Mouse (Mus musculus) mature B cell (primary cell): Measurements from ENCODE around the gene Tnn.

Source experiments
- in situ Hi-C: fragments of 300-500 bp; cut with MboI; formaldehyde crosslinking; loops from 2 replicates; pipeline ENCODE4 v1.14.3; 2019

Gene Tnn

DNA sequence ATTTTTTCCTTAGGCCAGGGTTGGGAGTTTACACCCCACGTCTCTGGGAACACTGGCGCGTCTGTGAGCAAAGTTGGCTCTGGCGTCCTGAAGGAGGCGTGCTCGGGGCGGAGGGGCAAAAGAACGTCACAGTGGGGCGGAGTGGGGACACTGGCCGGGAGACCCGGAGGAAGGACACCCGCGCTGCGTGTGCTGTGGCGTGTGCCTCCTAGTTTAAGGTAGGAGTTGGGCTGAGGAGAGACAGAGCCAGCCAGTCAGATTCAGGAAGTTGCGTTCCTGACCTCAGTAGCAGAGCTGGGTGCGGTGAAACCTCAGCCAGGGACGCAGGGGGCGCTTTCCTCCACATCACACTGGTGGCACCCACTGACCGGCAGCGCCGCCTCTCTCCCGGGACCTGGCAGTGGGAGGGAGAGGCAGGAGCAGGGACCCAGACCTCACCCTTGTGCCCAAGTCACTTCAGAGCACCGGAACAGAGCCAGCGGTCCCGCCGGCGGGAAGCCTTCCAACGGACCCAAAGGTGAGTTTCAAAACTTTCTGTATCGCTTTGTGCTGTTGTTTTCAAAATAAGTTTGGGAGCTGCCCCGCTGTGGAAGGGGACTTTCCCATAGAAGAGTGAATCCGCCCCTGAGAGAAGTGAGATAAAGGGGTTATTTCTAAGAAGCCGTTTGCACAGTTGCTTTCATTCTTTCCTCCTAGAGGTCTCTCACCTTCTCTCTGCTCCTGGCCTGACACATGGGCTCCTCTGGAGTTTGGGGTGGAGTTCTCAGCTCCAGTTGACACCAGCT, 109.0 kb downstream of the Tnn start, which contains the start of gene 4930523C07Rik:
4930523C07Rik (plus strand) TSS at position 146 of the 785 bp plus-strand sequence.
- in situ Hi-C loops = loop anchor here (5.0 kb wide), 1 partner anchor 47 kb away; no protein-coding TSS in a partner anchor

DNA sequence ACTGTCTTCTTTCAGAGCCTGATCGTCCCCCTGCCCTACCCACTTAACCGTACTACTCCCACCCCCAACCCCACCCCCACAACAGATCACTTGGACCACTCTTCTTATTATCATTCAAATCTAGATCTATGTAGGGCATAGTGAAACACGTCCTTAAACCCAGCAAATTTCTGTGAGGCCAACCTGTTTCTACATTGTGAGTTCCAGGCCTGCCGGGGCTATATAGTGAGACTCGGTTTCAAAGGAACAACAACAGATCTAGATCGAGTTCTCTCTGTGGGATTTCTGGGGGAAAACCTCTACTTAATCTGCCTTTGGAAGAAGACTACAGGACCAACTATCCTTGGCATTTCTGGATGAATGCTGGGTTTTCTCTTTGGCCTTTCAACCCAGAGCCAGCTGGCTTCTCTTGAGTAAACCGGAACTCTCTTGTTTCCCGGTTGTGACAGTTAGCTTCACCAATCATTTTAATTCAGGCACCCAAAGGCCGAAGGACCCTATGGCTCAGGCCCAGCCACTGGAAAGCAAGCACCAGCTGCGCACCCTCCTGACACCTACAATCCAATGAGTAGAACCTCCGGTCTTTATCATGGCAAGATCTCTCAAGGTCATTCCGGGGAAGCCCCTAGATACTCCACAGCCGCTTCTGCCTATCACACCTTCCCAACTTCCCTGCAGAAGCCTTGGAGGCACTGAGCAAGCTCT, 110.0 kb downstream of the Tnn start:
- in situ Hi-C loops = no loop called here

DNA sequence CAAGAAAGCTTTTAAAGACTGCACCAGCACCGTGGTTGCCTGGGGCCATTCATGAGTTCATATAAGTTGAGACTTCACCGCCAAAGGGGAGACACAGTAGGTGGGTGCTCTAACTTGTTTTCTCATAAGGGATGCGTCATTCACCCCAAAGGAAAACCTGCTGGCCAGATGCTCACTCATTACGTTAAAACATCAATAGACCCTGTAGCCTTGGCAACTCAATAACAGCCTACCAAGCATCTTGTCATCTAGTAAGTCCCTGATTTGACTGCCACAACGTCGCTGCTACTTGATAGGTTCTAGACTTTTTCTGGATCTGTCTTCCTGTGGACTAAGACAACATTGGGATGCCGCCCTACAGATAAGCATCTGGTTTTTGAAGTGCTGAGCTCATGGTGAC, 111.0 kb downstream of the Tnn start:
- in situ Hi-C loops = no loop called here

DNA sequence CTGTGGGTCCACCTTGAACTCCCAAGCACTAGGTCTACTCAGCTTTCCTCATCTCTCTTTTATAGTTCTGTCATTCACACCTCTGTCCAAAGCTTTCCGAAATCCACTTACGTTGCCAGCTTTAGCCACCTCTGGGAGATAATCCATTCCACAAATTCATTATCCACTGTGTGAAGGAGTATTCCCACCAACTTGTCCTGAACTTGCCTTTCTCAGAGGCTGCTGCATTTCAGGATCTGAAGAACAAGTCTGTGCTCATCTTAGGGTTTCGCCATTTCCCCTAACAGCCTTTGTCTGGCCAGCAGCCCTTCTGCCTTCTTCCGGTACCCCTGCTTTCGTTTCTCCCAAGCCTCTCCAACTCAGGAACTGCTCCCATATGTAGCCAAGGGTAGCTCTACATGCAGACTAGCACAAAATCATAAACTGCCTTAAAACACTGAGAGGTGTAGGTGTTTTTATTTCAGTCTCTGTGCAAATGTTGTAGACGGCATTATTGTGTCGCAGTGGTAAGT, 112.1 kb downstream of the Tnn start:
- in situ Hi-C loops = no loop called here

DNA sequence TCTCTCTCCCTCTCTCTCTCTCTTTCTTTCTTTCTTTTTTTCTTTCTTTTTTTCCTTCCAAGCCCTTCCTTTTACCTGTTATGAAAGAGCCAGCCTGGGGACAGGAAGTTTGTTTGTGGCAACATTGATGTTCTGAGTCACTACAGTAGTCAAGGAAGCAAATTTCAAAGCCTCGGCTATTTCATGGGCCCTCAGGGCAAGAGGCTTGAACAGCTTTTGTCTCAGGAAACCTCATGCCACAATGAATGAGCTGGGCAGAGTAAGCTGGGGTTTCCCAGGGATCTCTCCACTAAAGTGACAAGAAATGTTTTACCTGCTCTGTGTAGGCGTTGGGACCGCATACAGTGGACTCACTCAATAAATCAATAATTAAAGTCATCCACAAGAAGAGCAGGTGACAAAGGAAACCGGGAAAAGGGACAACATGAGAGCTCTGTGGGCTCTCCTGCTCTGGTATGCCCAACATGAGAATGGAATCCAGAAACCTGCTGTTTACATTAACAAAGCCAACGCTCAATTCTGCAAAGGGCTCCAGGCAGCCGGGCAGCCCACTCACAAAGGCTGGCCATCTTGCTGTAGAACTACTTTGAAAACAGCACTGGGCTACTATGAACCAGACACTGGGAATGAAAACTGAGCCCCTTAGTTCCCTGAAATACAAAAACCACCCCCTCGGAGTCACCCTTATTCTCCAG, 113.3 kb downstream of the Tnn start:
- in situ Hi-C loops = no loop called here

DNA sequence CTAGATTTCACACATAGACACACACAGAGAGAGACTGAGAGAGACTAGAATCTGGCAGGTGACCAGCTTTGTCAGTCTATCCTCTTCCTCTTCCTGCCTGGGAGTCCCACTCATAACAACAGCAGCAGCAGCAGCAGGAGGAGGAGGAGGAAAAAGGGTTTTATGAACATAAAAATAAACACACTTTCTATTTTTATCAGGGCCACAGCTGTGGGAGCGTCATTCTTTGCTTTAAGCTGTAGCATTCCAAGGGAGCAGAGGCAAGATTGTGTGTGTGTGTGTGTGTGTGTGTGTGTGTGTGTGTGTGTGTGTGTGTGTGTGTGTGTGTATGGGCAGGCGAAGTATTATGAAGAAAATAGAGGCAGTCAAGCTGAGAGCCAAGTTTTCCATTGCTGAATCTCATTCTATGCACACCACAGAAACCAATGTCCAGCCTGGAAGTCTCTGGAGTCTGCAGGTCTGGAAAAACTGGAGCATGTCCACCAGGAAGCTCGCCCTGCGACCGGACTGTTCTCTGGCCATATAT, 116.3 kb downstream of the Tnn start:
- in situ Hi-C loops = no loop called here

DNA sequence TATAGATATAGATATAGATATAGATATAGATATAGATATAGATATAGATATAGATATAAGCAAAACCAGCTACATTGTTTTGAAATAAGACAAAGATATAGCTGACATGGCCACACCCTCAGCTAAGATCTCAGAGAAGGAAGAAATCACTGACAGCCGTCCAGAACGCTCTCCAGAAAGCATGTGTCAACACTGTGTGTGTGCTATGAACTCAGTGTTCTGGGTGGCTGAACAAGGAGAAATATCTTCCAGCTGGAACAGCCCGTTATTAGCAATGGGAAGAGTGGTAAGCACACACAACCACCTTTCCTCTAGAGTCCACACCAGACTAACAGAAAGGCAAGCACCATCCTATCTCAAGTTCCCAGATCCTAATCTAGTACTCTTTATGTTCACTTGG, 117.8 kb downstream of the Tnn start:
- in situ Hi-C loops = no loop called here
